Mouse (Mus musculus): ENCODE results near the gene Gprc5b.

DNA sequence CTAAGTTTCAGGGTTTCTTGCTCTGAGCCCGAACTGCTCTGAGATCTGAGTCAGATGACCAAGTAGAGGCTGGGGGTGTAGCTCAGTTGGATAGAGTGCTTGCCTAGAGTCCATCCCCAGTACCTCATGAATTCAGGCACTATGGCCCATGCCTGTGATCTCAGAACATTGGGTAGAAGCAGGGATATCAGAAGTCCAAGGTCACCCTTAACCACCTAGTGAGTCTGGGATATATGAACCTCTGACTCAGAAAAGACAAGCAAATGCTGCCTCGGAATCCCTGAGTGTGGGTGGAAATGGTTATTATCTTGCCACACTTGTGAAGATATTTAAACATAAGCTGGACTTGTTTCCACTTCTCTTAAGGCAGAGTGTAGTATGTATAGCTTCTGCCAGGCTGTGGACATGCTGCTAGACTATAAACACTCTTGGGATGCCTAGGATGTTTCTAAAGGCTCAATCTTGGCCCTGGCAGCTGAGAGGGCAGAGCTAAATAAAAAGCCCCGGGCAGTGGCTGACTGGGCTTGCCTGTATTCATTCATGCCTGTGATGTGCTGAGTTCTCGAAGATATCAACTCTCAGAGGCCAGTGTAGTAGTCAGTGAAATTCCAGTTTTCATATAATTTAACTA is 38.3 kb downstream of the Gprc5b start:
- TF ChIP-seq CTCF (conservative IDR thresholded peaks at IDR 0.05; ENCODE audit: insufficient read depth, insufficient read length, low read depth, low read length) = no peak
- no peak for TF ChIP-seq POLR2A (IDR thresholded peaks at IDR 0.05; ENCODE audit: low read depth, low read length)
